Mouse (Mus musculus) left cerebral cortex, adult 2 months (tissue): ENCODE measurements at regions not wholly inside any gene's neighbourhood (a gene's known extent, or its start where the extent isn't known, plus 50 kb on each side); places are given as distances from the start of the nearest gene placed in this dataset.

Experiments used
- DNase-seq, 2 experiments: peaks; one replicate each; pipeline ENCODE4 v3.0.0; 2021 to 2022; ENCODE audit warnings: low spot score in 2 of 2, mixed read lengths in 1 of 2; ENCODE audit errors: extremely low spot score in 1 of 2
- H3K27ac ChIP-seq: fragments of 200-600 bp; 2 replicates; pipeline ENCODE4 v1.8.1; 2022
- H3K4me3 ChIP-seq: fragments of 200-600 bp; 2 replicates; pipeline ENCODE4 v1.8.1; 2022
- CTCF ChIP-seq: fragments of 200-600 bp; IDR thresholded peaks from 2 replicates; pipeline ENCODE4 v1.8.1; 2022; ENCODE audit warnings: antibody characterized with exemption, mild to moderate bottlenecking, moderate library complexity
- intact Hi-C: fragments of 180-260 bp; cut with DNase I; formaldehyde crosslinking; loops from one replicate; pipeline ENCODE4 v1.15.1; 2025

DNA sequence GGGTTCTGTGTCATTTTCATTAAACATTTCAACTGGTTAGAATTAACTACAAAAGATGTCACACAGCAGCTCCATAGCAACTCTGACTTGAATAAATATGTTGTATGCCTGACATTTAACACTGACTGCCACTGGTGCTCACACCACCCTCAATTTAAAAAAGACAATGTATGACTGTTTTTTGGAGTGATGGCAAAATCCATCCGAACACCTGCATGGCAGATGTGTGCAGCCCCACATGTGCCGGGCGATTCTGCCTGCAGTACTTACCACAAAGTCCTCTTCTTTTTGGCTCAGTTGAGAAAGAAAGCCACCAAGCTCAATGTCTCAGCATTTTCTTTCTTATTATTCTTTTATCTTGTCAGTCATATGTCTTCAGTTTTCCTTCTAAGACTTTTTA, 199.4 kb downstream of the 4930544G11Rik start:
- H3K4me3 ChIP-seq: no peak overlapping the region
- TF ChIP-seq CTCF: no peak
- DNase-seq: no peak
- intact Hi-C loops: no loop called here
- no peak overlapping the region for H3K27ac ChIP-seq

DNA sequence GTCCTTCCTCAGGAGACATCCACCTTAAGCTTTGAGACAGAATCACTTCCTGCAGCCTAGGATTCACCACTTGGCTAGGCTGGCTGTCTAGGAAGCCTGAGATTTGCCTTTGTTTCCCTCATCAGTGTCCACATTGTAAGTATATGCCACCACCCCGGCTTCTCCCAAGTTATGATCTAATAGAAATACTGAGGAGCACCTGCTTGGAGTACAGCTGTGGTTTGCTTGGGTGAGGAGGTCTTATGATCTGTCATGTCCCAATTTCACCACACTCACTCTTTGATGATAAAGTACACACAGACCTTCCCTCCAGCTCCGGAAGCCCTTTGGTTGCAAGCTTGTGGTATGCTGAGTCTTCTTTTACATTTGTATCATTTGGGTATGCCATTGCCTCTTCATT, 202.4 kb downstream of the 4930544G11Rik start:
- intact Hi-C loops: no loop called here
- H3K4me3 ChIP-seq: no peak overlapping the region
- no peak for DNase-seq
- TF ChIP-seq CTCF: no peak
- no peak overlapping the region for H3K27ac ChIP-seq

DNA sequence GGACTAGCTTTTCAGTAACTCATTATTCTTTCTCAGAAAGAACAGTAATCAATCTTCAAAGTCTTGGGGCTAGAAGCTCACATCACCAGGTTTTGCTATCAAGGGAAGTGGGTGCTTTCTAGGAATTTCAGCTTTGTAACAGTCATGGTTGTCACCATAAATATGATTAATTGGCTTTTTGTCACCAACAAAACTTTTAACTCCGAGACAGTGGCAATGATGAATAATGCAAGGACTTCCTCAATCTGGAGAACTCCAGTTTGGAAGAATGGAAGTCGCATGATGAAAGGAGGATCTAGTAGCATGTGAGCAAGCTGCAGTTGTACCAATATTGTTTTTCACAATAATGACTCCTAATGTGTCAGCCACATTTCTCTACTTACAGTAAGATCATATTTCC, 208.4 kb downstream of the 4930544G11Rik start:
- intact Hi-C loops: no loop called here
- TF ChIP-seq CTCF: no peak
- DNase-seq: no peak
- Histone ChIP-seq H3K4me3 (no peak overlapping the region), H3K27ac (no peak overlapping the region)

DNA sequence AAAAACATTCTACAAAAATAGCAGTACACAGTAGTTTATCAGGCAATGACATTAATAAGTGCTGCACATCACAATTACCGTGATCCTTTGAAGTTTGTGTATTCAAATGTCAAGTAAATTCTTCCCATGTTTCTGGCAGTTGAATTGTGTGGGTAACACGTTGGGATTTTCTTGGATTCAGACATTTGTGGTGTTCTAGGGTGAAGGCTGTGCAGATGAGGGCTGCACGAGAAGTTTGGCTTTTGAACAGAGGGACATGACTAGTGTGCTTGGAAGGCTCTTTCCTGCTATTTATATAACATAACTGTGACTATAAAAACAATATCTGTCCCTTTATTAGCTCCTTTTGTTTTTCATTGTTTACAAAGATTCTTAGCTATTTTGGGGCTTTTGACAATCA, 216.5 kb downstream of the 4930544G11Rik start:
- no peak for TF ChIP-seq CTCF

DNA sequence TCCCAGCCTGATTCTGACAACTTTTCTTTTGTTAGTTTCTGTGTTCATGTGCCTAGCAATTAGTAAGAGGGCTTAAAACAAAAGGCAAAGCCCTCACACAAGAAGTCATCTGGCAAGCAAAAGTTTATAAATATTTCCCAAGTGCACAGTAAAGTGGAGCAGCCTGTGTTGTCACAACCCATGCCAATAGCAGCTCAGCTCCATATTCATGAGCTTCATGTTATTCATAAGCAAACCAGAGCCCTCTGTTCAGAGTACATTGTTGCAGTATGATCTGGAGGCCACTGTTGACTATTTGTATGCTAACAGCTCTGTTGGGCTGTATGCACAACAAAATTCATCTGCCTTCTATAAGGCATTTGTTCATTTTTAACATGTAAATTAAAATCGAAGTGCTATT, 245.6 kb downstream of the 4930544G11Rik start:
- intact Hi-C loops: no loop called here
- Histone ChIP-seq H3K4me3 (no peak overlapping the region), H3K27ac (no peak overlapping the region)
- no peak for DNase-seq
- TF ChIP-seq CTCF: no peak

More for the DNA sequence above, 216.5 kb downstream of the 4930544G11Rik start:
- Histone ChIP-seq H3K4me3 (no peak overlapping the region), H3K27ac (no peak overlapping the region)
- no peak for DNase-seq
- intact Hi-C loops: no loop called here

DNA sequence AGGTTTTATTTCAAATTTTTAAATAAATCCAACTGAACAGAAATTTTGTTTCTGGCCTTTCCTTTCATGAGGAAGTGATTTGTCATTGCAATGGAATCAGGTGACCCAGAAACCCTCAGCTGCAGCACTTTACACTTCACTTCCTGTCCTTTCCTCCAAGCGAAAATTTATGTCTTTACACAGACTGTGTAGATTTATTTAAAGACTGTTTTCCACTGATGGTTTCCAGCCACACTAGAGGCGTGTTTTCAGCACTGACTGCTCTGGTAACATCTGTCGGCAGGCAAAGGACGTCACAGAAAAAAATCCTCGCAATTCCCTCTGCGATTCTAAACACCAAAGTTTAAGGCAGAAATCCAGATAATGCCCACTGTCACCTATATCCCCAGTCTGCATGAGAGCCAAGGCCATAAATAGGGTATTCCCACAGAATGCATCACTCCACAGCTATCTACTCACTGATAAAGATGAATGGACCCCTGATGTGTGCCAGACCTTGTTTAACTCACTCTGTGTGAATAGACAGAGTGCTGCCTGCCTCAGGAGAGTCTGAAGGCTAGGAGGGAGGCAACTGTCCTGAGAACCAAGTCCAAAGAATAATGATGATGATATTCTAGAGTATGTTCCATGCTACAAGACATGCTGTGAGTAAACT, 247.9 kb downstream of the 4930544G11Rik start:
- intact Hi-C loops: no loop called here
- TF ChIP-seq CTCF: no peak
- Histone ChIP-seq H3K4me3 (no peak overlapping the region), H3K27ac (no peak overlapping the region)
- DNase-seq: no peak

DNA sequence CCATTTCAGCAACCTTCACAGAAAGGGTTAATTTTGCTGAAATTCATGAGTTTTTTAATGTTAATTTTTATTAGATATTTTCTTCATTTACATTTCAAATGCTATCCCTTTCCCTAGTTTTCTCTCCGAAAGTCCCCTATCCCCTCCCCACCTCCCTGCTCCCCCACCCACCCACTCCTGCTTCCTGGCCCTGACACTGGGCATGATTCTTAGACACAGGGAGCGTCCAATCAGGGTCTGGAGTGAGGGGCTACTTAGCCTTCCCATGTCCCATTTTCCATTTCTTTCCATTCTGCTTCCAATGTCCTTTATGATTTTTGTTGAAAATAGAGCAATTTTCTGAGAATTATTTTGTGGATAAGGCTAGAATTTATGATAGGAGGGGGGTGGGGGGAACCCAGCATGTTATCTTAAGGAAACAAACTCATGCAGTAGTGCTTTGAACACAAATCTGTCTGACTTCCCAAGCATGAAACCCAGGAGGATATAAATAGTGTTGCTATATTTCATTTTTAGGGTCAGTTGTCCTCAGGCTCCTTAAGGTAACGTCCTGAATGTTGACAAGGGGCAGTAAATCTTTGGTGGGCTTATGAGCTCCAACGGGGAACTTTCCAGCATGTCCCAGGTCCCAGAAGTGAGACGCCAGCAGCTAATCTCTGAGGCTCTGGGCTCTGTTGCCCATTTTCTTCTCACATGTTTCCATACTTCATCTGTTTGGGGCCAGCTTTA, 254.0 kb downstream of the 4930544G11Rik start:
- Histone ChIP-seq H3K27ac (no peak overlapping the region), H3K4me3 (no peak overlapping the region)
- intact Hi-C loops: no loop called here
- no peak for DNase-seq
- TF ChIP-seq CTCF: no peak

DNA sequence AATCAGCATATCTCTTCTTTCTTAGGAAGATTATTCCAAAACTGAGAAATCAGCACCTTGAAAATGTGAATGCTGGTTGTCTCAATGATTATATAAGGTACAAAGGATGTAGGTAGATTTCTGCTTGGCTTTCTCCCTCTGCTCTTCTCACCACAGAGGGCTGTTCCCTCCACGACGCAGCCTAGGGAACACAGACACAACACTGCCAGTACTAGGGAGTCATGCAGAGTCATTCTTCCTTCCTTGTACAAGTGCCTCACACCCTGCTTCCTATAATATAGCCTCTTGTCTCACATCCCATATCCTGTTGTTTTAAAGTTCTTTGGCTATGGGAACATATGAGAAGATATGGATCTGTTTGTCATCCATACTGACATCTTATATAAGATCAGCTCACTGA, 265.1 kb downstream of the 4930544G11Rik start:
- TF ChIP-seq CTCF: no peak
- no peak for DNase-seq
- intact Hi-C loops: no loop called here
- Histone ChIP-seq H3K27ac (no peak overlapping the region), H3K4me3 (no peak overlapping the region)

DNA sequence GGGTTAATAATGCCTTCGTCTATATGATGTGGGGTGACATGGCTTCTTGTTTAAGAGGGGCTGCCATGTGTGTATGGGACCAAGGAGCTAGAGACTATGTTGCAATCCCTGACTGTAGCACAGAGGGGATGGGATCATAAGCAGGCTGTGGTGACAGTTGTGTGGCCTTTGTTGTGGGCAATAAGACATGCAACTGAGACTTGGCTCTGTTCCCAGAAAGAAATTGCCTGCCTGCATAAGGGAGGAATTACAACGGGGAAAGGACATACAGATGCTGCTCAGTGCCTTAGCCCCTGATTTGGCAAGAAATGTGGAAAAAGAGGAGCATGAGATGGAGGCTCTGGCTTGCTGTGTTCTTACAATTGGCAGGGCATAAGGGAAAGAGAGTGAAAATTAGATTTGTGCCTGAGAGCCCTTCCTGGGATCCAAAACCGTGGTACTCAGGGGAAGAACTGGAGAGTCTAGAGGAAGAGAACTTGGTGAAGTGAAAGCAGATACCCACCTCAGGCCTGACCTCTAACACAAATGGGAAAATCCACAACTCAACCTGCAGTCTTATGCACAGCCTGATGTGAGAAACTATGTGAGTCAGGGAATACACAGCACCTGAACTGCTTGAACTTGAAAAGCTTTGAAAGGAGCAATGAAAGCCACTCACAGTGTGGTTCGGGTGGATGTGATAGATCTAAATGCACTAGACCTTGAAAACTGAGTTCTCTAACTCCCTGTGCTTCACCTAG, 271.9 kb downstream of the 4930544G11Rik start:
- intact Hi-C loops: no loop called here
- DNase-seq: no peak
- no peak overlapping the region for H3K27ac ChIP-seq
- no peak overlapping the region for H3K4me3 ChIP-seq
- no peak for TF ChIP-seq CTCF

DNA sequence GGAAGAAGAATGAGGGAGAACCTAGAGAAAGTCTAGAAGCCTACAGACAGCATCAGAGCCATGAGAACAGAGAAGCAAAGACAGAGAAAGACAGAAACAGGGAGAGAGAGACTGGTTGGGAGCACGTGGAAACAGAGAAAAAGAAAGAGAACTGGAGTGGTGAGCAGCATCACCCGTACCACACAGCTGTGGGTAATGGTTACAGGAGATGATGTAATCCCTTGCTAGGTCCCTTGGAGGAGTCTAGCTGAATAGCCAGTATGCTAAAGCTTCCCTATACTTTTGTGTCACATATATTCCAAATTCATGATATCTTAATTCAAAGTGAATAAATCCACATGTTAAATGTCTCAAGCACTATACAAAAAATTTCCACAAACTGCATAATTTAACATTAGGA, 284.0 kb downstream of the 4930544G11Rik start:
- TF ChIP-seq CTCF: no peak
- intact Hi-C loops: no loop called here
- no peak for DNase-seq
- H3K27ac ChIP-seq: no peak overlapping the region
- H3K4me3 ChIP-seq: no peak overlapping the region

DNA sequence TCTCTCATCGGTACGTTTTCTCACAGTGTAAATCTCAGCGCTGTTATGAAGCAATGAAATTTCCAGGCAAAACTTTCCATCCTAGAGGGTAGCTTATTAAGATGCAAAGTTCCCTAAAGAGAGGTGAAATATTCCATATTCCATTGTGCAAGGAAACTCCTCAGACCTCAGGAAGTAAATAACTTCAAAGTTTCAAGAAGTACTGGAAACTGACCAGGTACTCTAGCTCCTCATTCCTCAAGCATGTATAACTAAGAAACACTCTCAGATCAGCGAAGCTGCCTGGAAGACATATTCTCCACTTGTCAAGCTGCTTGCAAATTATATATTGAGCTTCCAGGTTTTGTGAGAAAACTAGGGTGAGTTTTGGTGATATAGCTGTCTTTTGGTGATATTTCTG, 279.8 kb upstream of the Mad2l1 start:
- DNase-seq: no peak
- no peak overlapping the region for H3K27ac ChIP-seq
- no peak overlapping the region for H3K4me3 ChIP-seq
- TF ChIP-seq CTCF: no peak
- intact Hi-C loops: no loop called here

DNA sequence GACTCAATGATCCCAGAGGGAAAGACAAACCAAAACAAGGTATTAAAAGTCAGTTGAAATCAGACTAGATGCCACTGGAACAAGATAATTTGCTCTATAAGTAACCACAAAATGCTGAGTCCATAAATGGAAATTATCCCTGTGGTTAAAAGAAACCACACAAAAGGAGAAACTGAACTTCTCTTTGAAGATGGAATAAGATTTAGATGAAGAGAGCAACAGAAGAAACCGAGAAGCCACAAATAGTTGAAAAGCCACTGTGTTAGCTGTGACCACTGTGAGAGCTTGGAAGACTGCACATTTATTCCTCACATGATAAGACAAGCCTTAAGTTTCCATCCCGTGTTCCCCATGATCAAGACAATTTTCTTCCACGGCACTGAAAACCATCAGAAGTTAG, 271.8 kb upstream of the Mad2l1 start:
- H3K4me3 ChIP-seq: no peak overlapping the region
- H3K27ac ChIP-seq: no peak overlapping the region
- no peak for TF ChIP-seq CTCF

DNA sequence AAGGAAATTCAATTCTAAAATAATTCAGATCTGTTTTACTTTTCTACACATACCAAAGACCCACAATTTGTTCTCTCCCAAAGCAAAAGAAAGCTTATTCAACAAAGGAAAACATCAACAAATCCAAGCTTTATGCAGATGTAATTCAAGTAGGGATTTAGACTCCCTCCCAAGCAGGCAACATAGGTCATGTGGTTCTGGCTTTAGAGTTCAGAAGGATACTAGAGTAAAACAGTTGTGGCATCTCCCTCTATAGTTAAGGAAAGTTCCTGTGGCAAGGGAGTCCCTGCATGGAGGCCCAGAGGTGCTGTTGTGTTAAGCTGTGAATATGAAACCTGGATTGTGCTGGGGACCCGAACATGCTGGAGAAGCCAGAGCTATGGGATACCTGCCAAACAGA, 271.3 kb upstream of the Mad2l1 start:
- no peak for TF ChIP-seq CTCF
- no peak for DNase-seq
- no peak overlapping the region for H3K27ac ChIP-seq
- intact Hi-C loops: no loop called here
- no peak overlapping the region for H3K4me3 ChIP-seq

More for the DNA sequence above, 271.8 kb upstream of the Mad2l1 start:
- intact Hi-C loops: no loop called here
- DNase-seq: no peak
